Mouse (Mus musculus): ENCODE measurements around the gene Pmfbp1.
A peak's percentile ranks its signal among the peaks of the same experiment; 100 is the strongest.

Pmfbp1 gene

GRCm38 (mm10) chr8:109499009-109499717 is 5.3 kb downstream of the Pmfbp1 start:
- DNase-seq (ENCODE audit: low spot score), result no peak

GRCm38 (mm10) chr8:109503566-109503965 is 9.7 kb downstream of the Pmfbp1 start:
- no peak for DNase-seq (ENCODE audit: low spot score)

- no peak for DNase-seq (ENCODE audit: low spot score)
Measured at GRCm38 (mm10) chr8:109505560-109505959, 11.7 kb downstream of the Pmfbp1 start.

GRCm38 (mm10) chr8:109524008-109524407 is 30.2 kb downstream of the Pmfbp1 start:
- no peak for DNase-seq (ENCODE audit: low spot score)

- peak; percentile 68 for DNase-seq (ENCODE audit: low spot score)
Measured at GRCm38 (mm10) chr8:109535140-109535990, 41.5 kb downstream of the Pmfbp1 start.

GRCm38 (mm10) chr8:109536703-109537102 is 42.9 kb downstream of the Pmfbp1 start:
- DNase-seq (ENCODE audit: low spot score), result peak; percentile 91

GRCm38 (mm10) chr8:109542165-109542564 is 48.3 kb downstream of the Pmfbp1 start:
- DNase-seq (ENCODE audit: low spot score), result no peak

GRCm38 (mm10) chr8:109542748-109543519 is 49.1 kb downstream of the Pmfbp1 start:
- no peak for DNase-seq (ENCODE audit: low spot score)

GRCm38 (mm10) chr8:109544049-109544448 is 50.2 kb downstream of the Pmfbp1 start:
- no peak for DNase-seq (ENCODE audit: low spot score)

GRCm38 (mm10) chr8:109551663-109552062 is 57.8 kb downstream of the Pmfbp1 start:
- peak; percentile 44 for DNase-seq (ENCODE audit: low spot score)

- no peak for DNase-seq (ENCODE audit: low spot score)
Measured at GRCm38 (mm10) chr8:109563881-109564280, 70.1 kb downstream of the Pmfbp1 start.

- DNase-seq (ENCODE audit: low spot score), result no peak
Measured at GRCm38 (mm10) chr8:109564766-109565165, 70.9 kb downstream of the Pmfbp1 start.

- DNase-seq (ENCODE audit: low spot score), result peak; percentile 100
Measured at GRCm38 (mm10) chr8:109565498-109566333, 71.9 kb downstream of the Pmfbp1 start, which contains the start of the genes Dhx38 and Txnl4b. Gene Dhx38 (minus strand): TSS chr8:109565861. Gene Txnl4b (plus strand): TSS chr8:109565892.

GRCm38 (mm10) chr8:109571139-109571538 is 77.3 kb downstream of the Pmfbp1 start:
- no peak for DNase-seq (ENCODE audit: low spot score)

- DNase-seq (ENCODE audit: low spot score), result no peak
Measured at GRCm38 (mm10) chr8:109576311-109576710, 82.5 kb downstream of the Pmfbp1 start.

GRCm38 (mm10) chr8:109578900-109579301 is 85.1 kb downstream of the Pmfbp1 start, which contains the start of gene Hp:
Gene Hp (minus strand): TSS chr8:109579172.
- no peak for DNase-seq (ENCODE audit: low spot score)

GRCm38 (mm10) chr8:109584293-109584692 is 90.5 kb downstream of the Pmfbp1 start:
- DNase-seq (ENCODE audit: low spot score), result no peak

GRCm38 (mm10) chr8:109584830-109585229 is 91.0 kb downstream of the Pmfbp1 start:
- no peak for DNase-seq (ENCODE audit: low spot score)

GRCm38 (mm10) chr8:109585652-109586051 is 91.8 kb downstream of the Pmfbp1 start:
- DNase-seq (ENCODE audit: low spot score), result no peak

GRCm38 (mm10) chr8:109586972-109587504 is 93.2 kb downstream of the Pmfbp1 start:
- DNase-seq (ENCODE audit: low spot score), result no peak

- DNase-seq (ENCODE audit: low spot score), result no peak
Measured at GRCm38 (mm10) chr8:109590901-109591300, 97.1 kb downstream of the Pmfbp1 start.
